Mouse (Mus musculus): ENCODE data around the gene Smco4. TPM values are rescaled to one million over a fixed set of nuclear protein-coding genes. Genes with fewer than 3 reads are reported as not detected.

Gene Smco4
- polyA plus RNA-seq, 1 experiment from 2014 or later: 0.32 TPM

Other genes starting within 250 kb of the Smco4 start
- gene Med17, start 213.5 kb upstream of the Smco4 start, polyA plus RNA-seq (2015; fragmentation: Nextera tagmentation; extraction: Ambion mirVana): 37.9 and 41.0 TPM in 2 replicates
- gene Taf1d, start 187.2 kb upstream of the Smco4 start, polyA plus RNA-seq (2015; fragmentation: Nextera tagmentation; extraction: Ambion mirVana): 50.8 and 53.0 TPM in 2 replicates
- 13.8 and 14.2 TPM in 2 replicates for gene 4931406C07Rik, start 187.0 kb upstream of the Smco4 start, polyA plus RNA-seq (2015; fragmentation: Nextera tagmentation; extraction: Ambion mirVana)
- 13.7 and 13.9 TPM in 2 replicates for gene Cep295, start 135.6 kb upstream of the Smco4 start, polyA plus RNA-seq (2015; fragmentation: Nextera tagmentation; extraction: Ambion mirVana)
- 0.14 and 0.25 TPM in 2 replicates for gene Deup1, start 134.5 kb downstream of the Smco4 start, polyA plus RNA-seq (2015; fragmentation: Nextera tagmentation; extraction: Ambion mirVana)
- 18.8 and 23.4 TPM in 2 replicates for gene Slc36a4, start 216.3 kb downstream of the Smco4 start, polyA plus RNA-seq (2015; fragmentation: Nextera tagmentation; extraction: Ambion mirVana)